Mouse (Mus musculus) hindbrain, embryonic 12.5 days (tissue): Measurements from ENCODE around the gene Apol8. TPM values are rescaled to one million over a fixed set of nuclear protein-coding genes. Genes with fewer than 3 reads are reported as not detected.
"Not testable (repeated sequence)": the region's sequence is repeated elsewhere in the genome, so short reads cannot be mapped to it uniquely, and the experiment has no call there.

Source experiments
- ATAC-seq: fragments of 200-750 bp; cut with Nextera tagmentation; 2 replicates; pipeline ENCODE4 v1.8.0; 2017; ENCODE audit warnings: moderate TSS enrichment; ENCODE audit not compliant: low FRiP score
- H3K27ac ChIP-seq: fragments of 300-500 bp; sonication (generic); 2 replicates; pipeline ENCODE4 v1.5.1; 2016; ENCODE audit warnings: mild to moderate bottlenecking
- H3K27me3 ChIP-seq: fragments of 300-500 bp; sonication (generic); 2 replicates; pipeline ENCODE4 v1.6.1; 2016; ENCODE audit warnings: mild to moderate bottlenecking
- H3K36me3 ChIP-seq: fragments of 300-500 bp; sonication (generic); 2 replicates; pipeline ENCODE4 v1.6.1; 2016; ENCODE audit warnings: mild to moderate bottlenecking
- H3K4me1 ChIP-seq: fragments of 300-500 bp; sonication (generic); 2 replicates; pipeline ENCODE4 v1.6.1; 2016
- H3K4me2 ChIP-seq: fragments of 300-500 bp; sonication (generic); replicated peaks from 2 replicates; pipeline ENCODE4 v1.6.1; 2016; ENCODE audit warnings: mild to moderate bottlenecking
- H3K4me3 ChIP-seq: fragments of 300-500 bp; sonication (generic); 2 replicates; pipeline ENCODE4 v1.5.1; 2016; ENCODE audit warnings: mild to moderate bottlenecking
- H3K9ac ChIP-seq: fragments of 300-500 bp; sonication (generic); 2 replicates; pipeline ENCODE4 v1.6.1; 2016; ENCODE audit warnings: mild to moderate bottlenecking, moderate library complexity
- H3K9me3 ChIP-seq: fragments of 300-500 bp; sonication (generic); replicated peaks from 2 replicates; pipeline ENCODE4 v1.6.1; 2016; ENCODE audit warnings: mild to moderate bottlenecking
- WGBS: fragments of 180-500 bp; shearing (Covaris S2); methylation state at CpG from one replicate; pipeline ENCODE4 v1.1.7; 2016; 5-methylcytosine and 5-hydroxymethylcytosine counted together
- polyA plus RNA-seq: library from polyadenylated mRNA; unstranded; fragments of >200 nt; fragmentation: Nextera tagmentation; extraction: Ambion mirVana; gene quantifications from 2 replicates; pipeline ENCODE4 v1.2.1, GENCODE M21; 2016

Gene Apol8
- polyA plus RNA-seq, 1 experiment from 2014 or later, result 0.22 TPM

- Histone ChIP-seq H3K27ac (no peak overlapping the region), H3K4me2 (no peak overlapping the region), H3K9me3 (no peaks in the 10 kb centered on the region), H3K4me1 (no peaks in the 10 kb centered on the region), H3K9ac (no peak overlapping the region), H3K4me3 (no peak overlapping the region), H3K27me3 (no peaks in the 10 kb centered on the region), H3K36me3 (peaks cover 61% of the 10 kb centered on the region)
- no peak for ATAC-seq
- WGBS, result 95% methylated on average over 7 of the region's 7 CpGs
Observed at GRCm38 (mm10) chr15:77761083-77761482, 4.3 kb upstream of the Apol8 start.

GRCm38 (mm10) chr15:77760037-77760436 lies 3.2 kb upstream of the Apol8 start:
- H3K27me3 ChIP-seq, result no peaks in the 10 kb centered on the region
- 95% methylated on average over 11 of the region's 16 CpGs for WGBS
- H3K27ac ChIP-seq, result no peak overlapping the region
- no peak overlapping the region for H3K9ac ChIP-seq
- ATAC-seq, result no peak
- H3K36me3 ChIP-seq, result peaks cover 51% of the 10 kb centered on the region
- no peaks in the 10 kb centered on the region for H3K9me3 ChIP-seq
- no peak overlapping the region for H3K4me3 ChIP-seq
- H3K4me2 ChIP-seq, result no peak overlapping the region
- H3K4me1 ChIP-seq, result no peaks in the 10 kb centered on the region

GRCm38 (mm10) chr15:77757586-77758226 lies 903 bp upstream of the Apol8 start:
- WGBS, result 89% methylated on average over 4 of the region's 4 CpGs

GRCm38 (mm10) chr15:77756081-77756480 lies 722 bp downstream of the Apol8 start:
- Histone ChIP-seq H3K27ac (no peak overlapping the region), H3K27me3 (no peaks in the 10 kb centered on the region), H3K9ac (no peak overlapping the region), H3K4me3 (no peak overlapping the region), H3K9me3 (no peaks in the 10 kb centered on the region), H3K4me2 (no peak overlapping the region), H3K36me3 (peaks cover 11% of the 10 kb centered on the region), H3K4me1 (no peaks in the 10 kb centered on the region)
- WGBS, result 64% methylated on average over 2 of the region's 2 CpGs
- no peak for ATAC-seq

More at GRCm38 (mm10) chr15:77757586-77758226, 903 bp upstream of the Apol8 start:
- no peak overlapping the region for H3K4me2 ChIP-seq
- no peaks in the 10 kb centered on the region for H3K9me3 ChIP-seq
- no peak overlapping the region for H3K4me3 ChIP-seq
- H3K27ac ChIP-seq, result no peak overlapping the region
- no peaks in the 10 kb centered on the region for H3K4me1 ChIP-seq
- no peaks in the 10 kb centered on the region for H3K27me3 ChIP-seq
- no peak overlapping the region for H3K9ac ChIP-seq
- ATAC-seq, result no peak
- H3K36me3 ChIP-seq, result peaks cover 27% of the 10 kb centered on the region

- no peak overlapping the region for H3K9ac ChIP-seq
- H3K4me2 ChIP-seq, result no peak overlapping the region
- H3K4me1 ChIP-seq, result no peaks in the 10 kb centered on the region
- H3K27me3 ChIP-seq, result no peaks in the 10 kb centered on the region
- H3K27ac ChIP-seq, result no peak overlapping the region
- H3K9me3 ChIP-seq, result no peaks in the 10 kb centered on the region
- WGBS, result 20% methylated on average over 1 of the region's 2 CpGs
- H3K36me3 ChIP-seq, result peaks cover 3% of the 10 kb centered on the region; the same call in 1 of the 2 replicates
- ATAC-seq, result no peak
- no peak overlapping the region for H3K4me3 ChIP-seq
Observed at GRCm38 (mm10) chr15:77755132-77755531, 1.7 kb downstream of the Apol8 start.

GRCm38 (mm10) chr15:77752443-77752842 lies 4.4 kb downstream of the Apol8 start:
- 58% methylated on average over 11 of the region's 11 CpGs for WGBS
- H3K36me3 ChIP-seq, result no peaks in the 10 kb centered on the region
- no peak for ATAC-seq
- H3K4me1 ChIP-seq, result no peaks in the 10 kb centered on the region
- no peak overlapping the region for H3K4me3 ChIP-seq
- H3K9ac ChIP-seq, result no peak overlapping the region
- no peak overlapping the region for H3K27ac ChIP-seq
- no peaks in the 10 kb centered on the region for H3K27me3 ChIP-seq
- H3K9me3 ChIP-seq, result no peaks in the 10 kb centered on the region
- no peak overlapping the region for H3K4me2 ChIP-seq

GRCm38 (mm10) chr15:77750461-77750860 lies 6.3 kb downstream of the Apol8 start:
- no peak for ATAC-seq
- no peak overlapping the region for H3K4me3 ChIP-seq
- no peaks in the 10 kb centered on the region for H3K4me1 ChIP-seq
- H3K27me3 ChIP-seq, result no peaks in the 10 kb centered on the region
- H3K9ac ChIP-seq, result no peak overlapping the region
- H3K9me3 ChIP-seq, result no peaks in the 10 kb centered on the region
- no peak overlapping the region for H3K27ac ChIP-seq
- H3K36me3 ChIP-seq, result no peaks in the 10 kb centered on the region
- WGBS, result 27% methylated on average over 1 of the region's 1 CpGs
- H3K4me2 ChIP-seq, result no peak overlapping the region

GRCm38 (mm10) chr15:77749717-77750116 lies 7.1 kb downstream of the Apol8 start:
- Histone ChIP-seq H3K27ac (no peak overlapping the region), H3K4me2 (no peak overlapping the region), H3K4me1 (no peaks in the 10 kb centered on the region), H3K4me3 (no peak overlapping the region), H3K27me3 (no peaks in the 10 kb centered on the region), H3K9ac (no peak overlapping the region), H3K9me3 (no peaks in the 10 kb centered on the region), H3K36me3 (no peaks in the 10 kb centered on the region)
- ATAC-seq, result no peak
- 90% methylated on average over 10 of the region's 10 CpGs for WGBS

- Histone ChIP-seq H3K9me3 (no peaks in the 10 kb centered on the region), H3K4me1 (no peaks in the 10 kb centered on the region), H3K36me3 (no peaks in the 10 kb centered on the region), H3K4me2 (no peak overlapping the region), H3K9ac (no peak overlapping the region), H3K4me3 (no peak overlapping the region), H3K27me3 (no peaks in the 10 kb centered on the region), H3K27ac (no peak overlapping the region)
- ATAC-seq, result no peak
- WGBS, result 92% methylated on average over 3 of the region's 3 CpGs
Observed at GRCm38 (mm10) chr15:77748414-77748813, 8.4 kb downstream of the Apol8 start.

- Histone ChIP-seq H3K9ac (no peak overlapping the region), H3K4me2 (no peak overlapping the region), H3K9me3 (no peaks in the 10 kb centered on the region), H3K36me3 (no peaks in the 10 kb centered on the region), H3K4me3 (no peak overlapping the region), H3K4me1 (no peaks in the 10 kb centered on the region), H3K27ac (no peak overlapping the region), H3K27me3 (no peaks in the 10 kb centered on the region)
- WGBS, result 85% methylated on average over 1 of the region's 1 CpGs
- ATAC-seq, result no peak
Observed at GRCm38 (mm10) chr15:77746326-77746725, 10.5 kb downstream of the Apol8 start.

- no peak overlapping the region for H3K4me3 ChIP-seq
- H3K27ac ChIP-seq, result no peak overlapping the region
- ATAC-seq, result no peak
- no peak overlapping the region for H3K4me2 ChIP-seq
- no peaks in the 10 kb centered on the region for H3K4me1 ChIP-seq
- no peaks in the 10 kb centered on the region for H3K27me3 ChIP-seq
- no peaks in the 10 kb centered on the region for H3K36me3 ChIP-seq
- H3K9ac ChIP-seq, result no peak overlapping the region
- H3K9me3 ChIP-seq, result no peaks in the 10 kb centered on the region
Observed at GRCm38 (mm10) chr15:77745081-77745480, 11.7 kb downstream of the Apol8 start.

GRCm38 (mm10) chr15:77744632-77745031 lies 12.2 kb downstream of the Apol8 start:
- Histone ChIP-seq H3K9me3 (no peaks in the 10 kb centered on the region), H3K9ac (no peak overlapping the region), H3K27me3 (no peaks in the 10 kb centered on the region), H3K4me1 (no peaks in the 10 kb centered on the region), H3K36me3 (no peaks in the 10 kb centered on the region), H3K27ac (no peak overlapping the region), H3K4me3 (no peak overlapping the region), H3K4me2 (no peak overlapping the region)
- ATAC-seq, result no peak
- WGBS, result 42% methylated on average over 5 of the region's 5 CpGs

GRCm38 (mm10) chr15:77741556-77741955 lies 15.2 kb downstream of the Apol8 start:
- not testable (repeated sequence) for H3K27me3 ChIP-seq, H3K27ac ChIP-seq, H3K9ac ChIP-seq, H3K9me3 ChIP-seq, ATAC-seq, H3K36me3 ChIP-seq, H3K4me1 ChIP-seq, H3K4me2 ChIP-seq, H3K4me3 ChIP-seq
- WGBS, result 89% methylated on average over 6 of the region's 6 CpGs
